Mouse (Mus musculus): ENCODE data around the gene Mrps21.

GRCm38 (mm10) chr3:95894317-95895160 lies 23.2 kb upstream of the Mrps21 start:
- TF ChIP-seq POLR2A (IDR thresholded peaks at IDR 0.05; ENCODE audit: insufficient read depth, low read length) (no peak), EP300 (IDR thresholded peaks at IDR 0.05; ENCODE audit: insufficient read depth, low read depth, low read length) (no peak), CTCF (IDR thresholded peaks at IDR 0.05; ENCODE audit: low read depth, low read length) (no peak)

All from ES-Bruce4 (cell line).